Mouse (Mus musculus): ENCODE results near the gene Lrrc28. TPM values are rescaled to one million over a fixed set of nuclear protein-coding genes. Genes with fewer than 3 reads are reported as not detected.

Gene Lrrc28
- 10 to 100 TPM; 32.4 to 37.4 TPM for total RNA-seq (2021)
- long read RNA-seq, experiment 1, transcript Lrrc28-202 (10 exons, 2,923 nt), result major isoform, 5 of 21 reads
- long read RNA-seq, experiment 1, partial matches to known transcripts, result 3 of 21 reads
- long read RNA-seq, experiment 1, other reads (novel, unspliced or antisense), result 13 of 21 reads
- long read RNA-seq, experiment 2, partial matches to known transcripts, result 1 of 25 reads
- long read RNA-seq, experiment 2, other reads (novel, unspliced or antisense), result 21 of 25 reads

DNA sequence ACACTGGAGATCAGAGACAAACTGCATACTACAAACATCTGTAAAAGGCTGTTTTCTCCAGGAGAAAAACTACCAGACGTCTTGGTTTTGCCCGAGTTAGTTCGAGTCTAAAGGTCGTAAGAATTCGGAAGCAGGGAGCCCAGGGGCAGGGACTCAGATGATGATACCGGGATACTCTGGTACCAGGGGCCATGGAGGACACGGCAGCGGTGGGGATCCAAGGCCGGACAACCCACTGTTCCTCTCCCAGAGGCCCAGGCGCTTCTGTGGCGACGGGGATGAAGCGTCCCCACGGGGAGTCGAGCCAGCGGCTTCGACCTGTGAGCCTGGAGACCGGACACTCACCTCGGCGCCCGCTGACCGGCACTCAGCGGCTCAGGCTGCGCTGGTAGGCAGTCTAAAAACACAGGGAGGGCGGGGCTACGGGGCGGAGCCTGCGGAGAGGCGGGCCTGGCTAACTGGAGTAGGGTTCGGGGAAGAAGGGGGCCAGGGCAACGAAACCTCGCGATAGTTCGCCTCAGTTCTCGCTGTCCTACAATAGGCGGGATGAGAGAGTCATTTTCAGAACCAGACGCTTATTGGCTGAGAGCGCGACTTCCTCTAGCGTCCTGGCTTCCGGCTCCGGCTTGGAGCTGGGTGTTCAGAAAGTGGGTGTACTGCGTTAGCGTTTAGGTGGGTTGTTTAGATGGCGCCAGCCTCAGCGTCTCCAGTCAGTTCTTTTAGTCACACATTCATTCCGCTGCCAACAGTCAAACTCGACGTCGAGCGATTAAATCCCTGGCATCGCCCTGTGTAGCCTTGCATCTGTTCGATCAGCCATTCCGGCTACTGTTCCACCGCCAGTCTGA lies at the start of gene Lrrc28:
Gene Lrrc28, minus strand, starts transcription at position 436 of the 848 bp plus-strand sequence.
- TF ChIP-seq CTCF (conservative IDR thresholded peaks at IDR 0.05), result 0 out of 2 replicates have a peak, but pooled peaks have one; percentile 11
- H3K27ac ChIP-seq, result peak within 1 kb of the TSS; percentile 96
- DNase-seq (ENCODE audit: low spot score in 2 of 2), result peak; percentile 98 to 100
- peak within 1 kb of the TSS; percentile 80 for H3K4me3 ChIP-seq

DNA sequence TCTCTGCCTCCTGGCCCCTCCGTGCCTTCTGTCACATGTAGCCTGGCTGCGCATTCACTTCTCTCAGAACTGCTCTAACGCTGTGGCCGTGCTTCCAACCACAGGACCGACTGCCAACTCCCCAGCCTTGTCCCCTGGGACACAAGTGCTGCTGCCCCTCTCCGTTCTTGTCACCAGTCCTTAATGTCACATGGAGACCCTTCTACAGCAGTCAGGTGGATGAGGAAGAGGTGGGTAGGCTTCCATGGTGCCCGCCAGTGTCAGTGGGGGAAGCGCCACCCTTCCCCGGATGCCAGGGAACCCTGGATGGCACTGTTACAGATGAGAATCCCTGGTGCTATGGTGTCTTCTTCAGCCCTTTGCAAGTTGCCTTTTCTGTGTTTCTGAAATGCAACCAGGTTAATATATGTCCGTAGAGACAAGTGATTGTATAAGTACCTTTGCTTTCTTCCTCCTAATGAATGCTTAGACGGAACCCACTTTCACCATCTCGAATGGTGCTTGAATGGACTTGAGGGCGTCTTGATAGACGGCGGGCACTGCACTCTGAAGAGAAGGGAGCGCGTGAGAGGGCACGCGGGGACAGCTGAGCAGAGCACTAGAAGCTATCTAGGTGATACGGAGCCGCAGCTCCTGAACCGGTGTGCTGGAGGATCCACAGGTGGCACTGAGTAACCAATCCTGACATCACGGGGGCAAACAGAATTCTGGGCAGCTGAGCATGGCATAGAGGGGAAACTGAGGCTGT lies 47.9 kb upstream of the Lrrc28 start:
- no peak overlapping the region for H3K4me3 ChIP-seq
- no peak for DNase-seq (ENCODE audit: low spot score in 2 of 2)
- H3K27ac ChIP-seq, result no peak overlapping the region
- TF ChIP-seq CTCF (conservative IDR thresholded peaks at IDR 0.05), result no peak

DNA sequence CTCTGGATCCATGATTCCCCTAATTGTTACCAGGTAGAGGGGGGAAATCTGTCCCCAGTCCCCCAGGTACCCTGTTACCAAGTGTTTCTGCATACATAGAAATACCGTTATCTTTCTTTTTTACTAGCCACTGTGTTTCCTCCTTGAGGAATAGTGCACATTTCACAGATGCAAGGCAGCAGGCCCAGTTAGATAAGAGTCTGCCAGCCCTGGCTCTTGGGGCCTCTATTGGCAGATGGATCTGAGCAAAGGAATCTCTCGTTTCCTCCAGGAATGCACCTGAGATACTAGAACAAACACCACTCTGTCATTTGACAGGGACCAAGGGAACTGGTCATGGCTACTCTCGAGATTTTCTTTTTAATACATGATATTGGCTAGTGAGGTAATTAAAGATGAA lies 47.1 kb upstream of the Lrrc28 start:
- Histone ChIP-seq H3K27ac (no peak overlapping the region), H3K4me3 (no peak overlapping the region)
- TF ChIP-seq CTCF (conservative IDR thresholded peaks at IDR 0.05), result no peak
- DNase-seq (ENCODE audit: low spot score in 2 of 2), result no peak

DNA sequence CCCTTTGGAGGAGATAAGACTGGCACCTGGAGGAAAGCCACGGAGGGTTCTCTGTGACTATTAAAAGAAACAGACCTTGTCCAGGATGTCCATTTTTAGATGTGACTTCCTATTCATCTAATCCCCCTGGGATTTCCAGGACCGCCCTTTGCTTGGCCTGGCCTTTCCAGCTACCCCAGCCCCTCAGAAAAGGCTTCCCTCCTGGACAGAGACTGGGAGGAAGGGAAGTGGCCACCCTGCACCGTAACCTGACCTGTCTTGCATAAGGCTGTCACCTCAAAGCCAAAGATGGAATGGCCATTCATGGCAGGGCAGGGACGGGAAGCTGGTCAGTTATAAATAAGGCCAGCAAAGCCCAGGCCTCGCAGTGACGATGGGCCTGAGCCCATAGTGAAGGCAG lies 46.0 kb upstream of the Lrrc28 start:
- Histone ChIP-seq H3K27ac (no peak overlapping the region), H3K4me3 (no peak overlapping the region)
- no peak for TF ChIP-seq CTCF (conservative IDR thresholded peaks at IDR 0.05)
- no peak for DNase-seq (ENCODE audit: low spot score in 2 of 2)

DNA sequence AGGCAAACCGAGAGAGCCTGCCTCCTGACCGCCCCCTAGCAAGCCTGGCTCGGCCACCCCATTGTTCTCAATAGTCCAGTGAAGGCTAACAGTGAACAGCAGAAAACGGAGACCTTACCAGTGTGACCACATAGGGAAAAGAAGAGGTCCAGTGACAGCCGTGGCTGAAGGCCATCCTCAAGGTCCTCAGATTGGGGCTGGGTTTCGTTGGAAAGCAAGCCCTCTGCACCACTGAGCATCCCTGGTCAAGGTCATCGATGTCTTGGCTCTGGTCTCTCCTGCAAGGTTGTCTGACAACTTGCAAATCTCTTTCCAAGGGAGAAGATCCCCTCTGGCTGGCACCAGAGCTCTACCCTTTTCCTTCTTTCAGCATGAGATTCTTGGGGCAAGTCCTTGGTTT lies 44.7 kb upstream of the Lrrc28 start:
- no peak for DNase-seq (ENCODE audit: low spot score in 2 of 2)
- H3K4me3 ChIP-seq, result no peak overlapping the region
- no peak overlapping the region for H3K27ac ChIP-seq
- TF ChIP-seq CTCF (conservative IDR thresholded peaks at IDR 0.05), result no peak

DNA sequence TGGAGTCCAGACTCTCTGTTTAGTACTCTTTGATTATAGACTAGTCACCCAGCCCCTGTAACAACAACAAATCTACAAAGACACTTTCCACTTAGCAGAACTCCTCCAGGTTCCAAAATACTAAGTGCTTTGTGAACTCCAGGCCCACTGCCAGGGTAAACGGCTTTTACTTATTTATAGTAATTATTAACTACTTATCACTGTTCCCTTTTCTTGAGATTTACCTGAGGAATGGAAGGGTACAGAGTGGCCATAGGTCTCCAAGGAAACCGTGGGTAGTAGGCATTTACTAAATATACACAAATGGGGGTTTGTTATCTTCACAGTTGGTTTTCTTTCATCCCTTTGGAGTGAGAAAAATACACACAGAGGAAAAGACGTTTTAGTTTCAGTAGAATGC lies 43.2 kb upstream of the Lrrc28 start:
- peak overlapping the region; percentile 39; the same call in 1 of the 2 replicates for H3K27ac ChIP-seq
- no peak for DNase-seq (ENCODE audit: low spot score in 2 of 2)
- TF ChIP-seq CTCF (conservative IDR thresholded peaks at IDR 0.05), result no peak

DNA sequence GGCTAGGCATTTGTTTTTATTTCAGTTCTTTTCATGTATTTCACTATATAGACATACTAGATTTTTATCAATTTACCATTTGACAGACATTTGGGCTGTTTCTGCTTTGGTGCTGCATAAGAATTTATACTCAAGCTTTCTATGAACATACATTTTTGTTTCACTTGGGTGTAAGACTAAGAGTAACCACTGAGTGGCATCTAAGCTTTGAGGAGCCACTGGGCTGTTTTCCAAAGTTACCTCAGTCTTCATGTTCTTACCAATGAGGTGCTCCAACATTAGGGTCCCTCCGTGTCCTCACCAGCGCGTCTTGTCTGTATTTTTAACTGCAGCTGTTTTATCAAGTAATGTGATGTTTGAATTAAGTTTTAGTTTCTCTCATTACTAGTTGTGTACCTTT lies 41.5 kb upstream of the Lrrc28 start:
- peak; percentile 52 for TF ChIP-seq CTCF (conservative IDR thresholded peaks at IDR 0.05)

More for the DNA sequence above, 43.2 kb upstream of the Lrrc28 start:
- no peak overlapping the region for H3K4me3 ChIP-seq

DNA sequence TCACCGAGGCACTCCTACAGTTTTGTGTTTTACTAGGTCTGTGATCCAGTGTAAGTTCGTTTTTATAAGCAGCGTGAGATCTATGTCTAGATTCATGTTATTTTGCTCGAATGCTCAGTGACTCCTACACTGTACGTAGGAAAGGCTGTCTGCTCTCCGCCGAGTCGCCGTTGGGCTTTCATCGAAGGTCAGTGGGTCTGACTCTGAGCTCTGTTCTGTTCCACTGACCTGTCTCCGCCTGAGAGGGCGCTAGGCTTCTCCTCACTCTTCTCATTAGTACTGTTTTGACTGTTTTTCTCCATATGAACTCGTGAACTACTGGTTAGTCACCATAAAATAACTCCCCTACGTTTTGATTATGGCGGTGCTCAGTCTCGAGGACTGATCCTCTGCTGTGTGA lies 37.9 kb upstream of the Lrrc28 start:
- TF ChIP-seq CTCF (conservative IDR thresholded peaks at IDR 0.05), result no peak

More for the DNA sequence above, 41.5 kb upstream of the Lrrc28 start:
- DNase-seq (ENCODE audit: low spot score in 2 of 2), result no peak
- no peak overlapping the region for H3K4me3 ChIP-seq
- no peak overlapping the region for H3K27ac ChIP-seq

DNA sequence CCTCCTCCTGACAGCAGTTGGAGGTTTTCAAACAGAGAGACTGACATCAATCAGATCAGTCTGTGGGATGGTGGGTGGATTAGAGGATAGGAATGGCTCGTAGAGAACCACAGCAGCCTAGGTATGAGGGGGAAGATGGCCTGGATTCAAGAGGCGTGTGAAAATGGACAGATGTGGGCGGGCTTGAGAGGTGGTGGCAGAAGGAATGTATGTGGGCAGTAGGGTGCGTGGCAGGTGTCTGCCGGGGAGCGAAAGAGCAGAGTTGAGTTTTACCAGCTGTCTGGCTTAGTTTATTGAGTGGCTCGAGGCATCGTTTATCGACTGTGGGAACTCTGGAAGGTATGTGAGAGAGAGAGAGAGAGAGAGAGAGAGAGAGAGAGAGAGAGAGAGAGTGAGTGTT lies 36.0 kb upstream of the Lrrc28 start:
- Histone ChIP-seq H3K27ac (no peak overlapping the region), H3K4me3 (no peak overlapping the region)
- no peak for TF ChIP-seq CTCF (conservative IDR thresholded peaks at IDR 0.05)
- no peak for DNase-seq (ENCODE audit: low spot score in 2 of 2)

More for the DNA sequence above, 37.9 kb upstream of the Lrrc28 start:
- Histone ChIP-seq H3K27ac (no peak overlapping the region), H3K4me3 (no peak overlapping the region)
- DNase-seq (ENCODE audit: low spot score in 2 of 2), result no peak

DNA sequence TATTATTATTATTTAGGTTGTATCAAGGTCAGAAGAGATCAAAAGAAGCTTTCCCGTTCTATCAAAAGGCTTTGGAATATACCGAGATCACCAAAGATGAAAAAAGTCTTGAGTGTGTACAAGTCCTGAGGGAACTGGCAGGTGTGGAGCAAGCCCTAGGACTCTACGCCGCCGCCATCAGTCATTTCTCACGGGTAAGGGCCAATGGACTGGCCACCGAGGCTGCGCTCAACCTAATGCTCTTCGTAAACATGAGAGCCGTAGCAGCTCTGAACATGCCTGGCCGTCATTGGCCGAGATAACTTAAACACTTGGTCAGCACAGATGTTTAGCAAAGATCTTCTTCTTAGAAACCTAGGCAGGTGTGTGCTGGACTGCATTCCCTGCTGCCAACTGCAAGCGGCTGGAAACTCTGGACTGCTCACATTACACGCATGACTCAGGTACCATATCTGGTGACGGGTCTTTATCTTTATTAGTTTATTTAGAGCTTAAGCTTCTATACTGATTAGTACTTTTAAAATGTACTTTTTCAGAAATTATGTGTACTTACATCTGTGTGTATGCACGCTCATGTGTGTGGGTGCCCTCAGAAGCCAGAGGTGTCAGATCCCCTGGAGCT lies 33.9 kb upstream of the Lrrc28 start:
- TF ChIP-seq CTCF (conservative IDR thresholded peaks at IDR 0.05), result no peak
- Histone ChIP-seq H3K27ac (no peak overlapping the region), H3K4me3 (no peak overlapping the region)
- DNase-seq (ENCODE audit: low spot score in 2 of 2), result no peak

DNA sequence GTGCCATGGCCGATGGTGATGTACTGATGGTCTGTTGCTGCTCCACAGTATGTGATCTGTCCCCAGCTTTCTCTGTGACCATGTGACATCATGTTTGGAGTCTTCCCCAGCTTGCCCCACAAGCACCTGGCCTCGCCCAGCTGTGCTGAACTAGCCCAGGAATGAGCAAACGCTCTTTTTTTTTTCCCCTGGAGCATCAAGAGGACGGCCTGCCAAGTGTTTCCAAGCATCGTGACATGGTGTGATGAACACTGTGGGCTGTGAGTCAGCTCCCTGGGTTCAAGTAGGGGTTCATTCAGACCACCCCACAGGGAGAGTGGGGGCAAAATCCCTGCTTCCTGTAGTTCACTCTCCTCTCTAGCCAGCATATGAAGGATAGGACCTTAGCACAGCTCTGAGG lies 28.6 kb upstream of the Lrrc28 start:
- no peak for DNase-seq (ENCODE audit: low spot score in 2 of 2)

DNA sequence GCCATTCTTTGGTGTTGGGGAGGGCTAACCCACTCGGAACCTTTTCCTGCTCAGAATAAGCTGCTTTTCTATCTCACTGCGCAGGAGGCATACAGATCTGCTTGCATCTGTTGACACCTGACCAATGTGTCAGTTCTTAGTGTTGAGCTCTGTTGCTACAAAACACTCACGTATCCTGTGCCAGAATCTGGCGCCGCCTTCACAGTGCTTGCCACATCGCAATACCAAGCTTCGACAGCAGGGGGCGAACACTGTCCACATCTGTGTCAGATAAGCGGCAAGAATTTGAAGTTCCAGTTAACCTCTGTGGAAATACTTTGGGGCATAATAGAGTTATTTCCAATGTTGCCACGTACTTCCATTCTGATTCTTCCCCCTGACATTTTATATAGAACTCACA lies 27.6 kb upstream of the Lrrc28 start:
- peak overlapping the region; percentile 36; the same call in 1 of the 2 replicates for H3K4me3 ChIP-seq
- TF ChIP-seq CTCF (conservative IDR thresholded peaks at IDR 0.05), result peak; percentile 97
- DNase-seq (ENCODE audit: low spot score in 2 of 2), result peak; percentile 94 to 98
- peak overlapping the region; percentile 89 for H3K27ac ChIP-seq

More for the DNA sequence above, 28.6 kb upstream of the Lrrc28 start:
- Histone ChIP-seq H3K4me3 (no peak overlapping the region), H3K27ac (no peak overlapping the region)
- TF ChIP-seq CTCF (conservative IDR thresholded peaks at IDR 0.05), result no peak
